Mouse (Mus musculus): ENCODE measurements around the gene Marf1. TPM values are rescaled to one million over a fixed set of nuclear protein-coding genes. Genes with fewer than 3 reads are reported as not detected.
"Not testable (repeated sequence)": the region's sequence is repeated elsewhere in the genome, so short reads cannot be mapped to it uniquely, and the experiment has no call there.

Marf1 gene
- polyA plus RNA-seq, 1 experiment from 2014 or later = 8.6 TPM

GRCm38 (mm10) chr16:14066571-14066970 is 96.6 kb downstream of the Marf1 start:
- H3K27ac ChIP-seq (replicated peaks); H3K9ac ChIP-seq; H3K9me3 ChIP-seq; H3K4me2 ChIP-seq; H3K4me3 ChIP-seq; H3K27me3 ChIP-seq (replicated peaks); H3K4me1 ChIP-seq; ATAC-seq (ENCODE audit: extremely low read depth, insufficient number of reproducible peaks, low FRiP score, low TSS enrichment); H3K36me3 ChIP-seq: not testable (repeated sequence)
- 79% methylated on average over 4 of the region's 4 CpGs for WGBS

- Histone ChIP-seq H3K4me2 (no peak overlapping the region), H3K9me3 (no peaks in the 10 kb centered on the region), H3K9ac (no peak overlapping the region), H3K27me3 (replicated peaks) (no peaks in the 10 kb centered on the region), H3K4me3 (no peak overlapping the region), H3K4me1 (no peaks in the 10 kb centered on the region), H3K36me3 (no peaks in the 10 kb centered on the region), H3K27ac (replicated peaks) (no peak overlapping the region)
- 48% methylated on average over 5 of the region's 5 CpGs for WGBS
- ATAC-seq (ENCODE audit: extremely low read depth, insufficient number of reproducible peaks, low FRiP score, low TSS enrichment) = no peak
Measured at GRCm38 (mm10) chr16:14059869-14060268, 103.3 kb downstream of the Marf1 start.

MicroRNAs within 50 kb of the gene (microRNA counts, 519-probe panel; counts per million panel counts)
- microRNA mmu-miR-484 = 4,248 counts per million, percentile 77 among the panel's probes with 10 or more counts

Small RNA genes lying within 50 kb of the gene (microRNA-seq; reads per million reads assigned to microRNA genes)
- gene Gm27671 = not detected
- gene Mir484 = 2,249 reads per million, percentile 85 among the genes with 10 or more reads in this experiment

Other genes with a start within 250 kb of the Marf1 start
- gene 2900011O08Rik, start 176.7 kb downstream of the Marf1 start, polyA plus RNA-seq (2015; fragmentation: Nextera tagmentation; extraction: Ambion mirVana) = 1.2 and 1.3 TPM in 2 replicates
- 0.27 TPM in 1 of 2 replicates, not detected in the other for gene Ifitm7, start 176.5 kb downstream of the Marf1 start, polyA plus RNA-seq (2015; fragmentation: Nextera tagmentation; extraction: Ambion mirVana)
- 66.0 and 69.8 TPM in 2 replicates for gene Nde1, start 76 bp downstream of the Marf1 start, polyA plus RNA-seq (2015; fragmentation: Nextera tagmentation; extraction: Ambion mirVana)
- 2.9 and 3.2 TPM in 2 replicates for gene Myh11, start 128.0 kb upstream of the Marf1 start, polyA plus RNA-seq (2015; fragmentation: Nextera tagmentation; extraction: Ambion mirVana)
- 112 and 114 TPM in 2 replicates for gene Fopnl, start 154.1 kb upstream of the Marf1 start, polyA plus RNA-seq (2015; fragmentation: Nextera tagmentation; extraction: Ambion mirVana)
- gene Abcc1, start 198.2 kb upstream of the Marf1 start, polyA plus RNA-seq (2015; fragmentation: Nextera tagmentation; extraction: Ambion mirVana) = 2.6 and 3.7 TPM in 2 replicates

Measured in heart, embryonic 13.5 days (tissue).